Mouse (Mus musculus): ENCODE results near the gene Mbd6.
"Not testable (repeated sequence)": the region's sequence is repeated elsewhere in the genome, so short reads cannot be mapped to it uniquely, and the experiment has no call there.

The Mbd6 gene

GRCm38 (mm10) chr10:127312858-127313257, 24.0 kb upstream of the Mbd6 start:
- DNase-seq (ENCODE audit: low read depth), result no peak

DNA sequence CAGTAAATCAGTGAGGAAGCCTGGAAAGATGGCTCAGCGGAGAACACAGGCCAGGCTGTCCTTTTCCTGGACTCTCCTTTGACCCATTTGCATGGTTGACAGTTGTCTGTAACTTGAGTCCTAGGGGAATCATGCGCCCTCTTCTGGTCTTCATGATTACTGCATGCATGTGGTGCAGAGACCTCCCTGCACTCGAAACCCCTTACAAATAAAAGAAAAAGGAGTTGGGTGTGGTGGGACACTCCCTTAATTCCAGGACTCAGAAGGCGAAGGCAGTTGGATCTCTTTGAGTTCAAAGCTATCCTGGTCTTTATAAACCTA, 23.5 kb upstream of the Mbd6 start:
- peak; percentile 92 for DNase-seq (ENCODE audit: low read depth)

DNA sequence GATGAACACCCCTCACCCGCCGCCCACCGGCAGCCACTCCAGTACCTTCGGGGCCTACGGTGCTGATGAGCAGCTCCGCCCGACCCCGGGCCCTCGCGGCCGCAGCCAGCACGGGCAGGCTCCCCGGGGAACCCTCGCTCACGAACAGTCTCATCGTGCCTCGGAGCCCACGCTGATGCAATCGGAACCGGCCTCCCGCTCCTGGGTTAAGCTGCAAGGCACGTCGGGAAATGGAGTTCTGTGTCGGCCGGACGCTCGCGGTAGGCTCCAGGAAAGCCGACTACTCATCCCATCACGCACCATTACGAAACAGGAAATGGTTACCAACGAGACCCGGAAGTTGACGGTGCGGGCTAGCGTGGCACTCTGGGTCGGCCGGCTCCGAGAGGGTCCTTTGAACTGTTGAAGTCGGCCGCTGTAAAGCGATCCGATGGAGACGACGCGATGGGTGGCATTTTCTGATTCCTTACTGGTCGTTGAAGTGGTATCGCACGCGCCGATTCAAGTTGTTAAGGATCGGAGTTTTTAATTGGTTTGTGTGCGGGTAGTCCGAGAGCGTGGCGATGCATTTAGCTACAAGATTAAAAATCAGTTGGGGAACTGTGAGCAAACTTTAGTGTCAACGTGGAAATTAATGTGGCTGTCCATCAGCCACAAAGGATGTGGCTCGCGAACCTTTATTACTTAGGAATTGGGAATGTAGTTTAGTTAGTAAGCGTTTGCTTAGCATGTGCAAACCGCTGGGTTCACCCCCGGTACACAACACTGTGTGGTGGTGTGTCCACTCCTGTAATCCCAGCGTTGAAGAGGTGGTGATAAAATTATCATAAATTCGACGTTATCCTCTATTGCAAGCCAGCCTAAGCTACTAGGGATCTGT, 22.9 kb upstream of the Mbd6 start, which contains the start of gene Mars:
Gene Mars, minus strand, starts transcription at position 311 of the 880 bp plus-strand sequence.
- peak; percentile 95 for DNase-seq (ENCODE audit: low read depth)

DNA sequence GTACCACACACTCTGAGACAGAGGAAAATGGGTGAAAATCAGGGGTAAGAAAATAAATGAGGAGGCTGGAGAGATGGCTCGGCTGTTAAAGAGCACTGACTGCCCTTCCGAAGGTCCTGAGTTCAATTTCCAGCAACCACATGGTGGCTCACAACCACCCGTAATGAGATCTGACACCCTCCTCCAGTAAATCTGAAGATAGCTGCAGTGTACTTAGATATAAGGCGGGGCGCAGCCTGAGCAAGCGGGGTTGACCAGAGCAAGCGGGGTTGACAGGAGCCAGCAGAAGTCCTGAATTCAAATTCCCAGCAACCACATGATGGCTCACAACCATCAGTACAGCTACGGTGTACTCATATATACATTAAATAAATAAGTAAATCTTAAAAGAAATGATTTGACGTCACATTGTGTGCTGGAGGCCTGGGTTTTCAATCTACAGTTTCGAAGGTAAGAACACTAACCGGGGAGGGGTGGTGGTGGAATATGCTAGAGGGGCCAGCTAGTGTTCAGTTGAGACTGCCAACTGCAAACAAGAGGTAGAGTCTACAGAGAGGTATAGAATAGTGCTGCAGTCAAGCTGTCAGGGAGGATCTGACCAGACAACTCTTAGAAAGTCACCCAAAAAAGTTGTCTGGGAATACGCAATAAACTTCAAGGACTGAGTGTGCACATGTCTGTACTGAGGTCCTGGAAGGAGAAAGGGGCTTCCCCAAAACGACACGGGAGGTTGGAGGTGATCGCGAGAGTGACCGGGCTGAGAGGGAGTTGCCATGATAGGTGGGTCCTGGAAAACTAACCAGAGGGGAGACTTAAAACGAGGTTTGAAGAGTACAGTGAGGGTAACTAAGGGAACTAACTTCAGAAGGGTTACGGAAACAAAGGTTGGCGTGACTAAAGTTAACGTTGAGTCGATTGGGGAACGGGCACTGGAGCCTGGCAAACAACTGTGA, 22.0 kb upstream of the Mbd6 start:
- DNase-seq (ENCODE audit: low read depth), result peak; percentile 64

DNA sequence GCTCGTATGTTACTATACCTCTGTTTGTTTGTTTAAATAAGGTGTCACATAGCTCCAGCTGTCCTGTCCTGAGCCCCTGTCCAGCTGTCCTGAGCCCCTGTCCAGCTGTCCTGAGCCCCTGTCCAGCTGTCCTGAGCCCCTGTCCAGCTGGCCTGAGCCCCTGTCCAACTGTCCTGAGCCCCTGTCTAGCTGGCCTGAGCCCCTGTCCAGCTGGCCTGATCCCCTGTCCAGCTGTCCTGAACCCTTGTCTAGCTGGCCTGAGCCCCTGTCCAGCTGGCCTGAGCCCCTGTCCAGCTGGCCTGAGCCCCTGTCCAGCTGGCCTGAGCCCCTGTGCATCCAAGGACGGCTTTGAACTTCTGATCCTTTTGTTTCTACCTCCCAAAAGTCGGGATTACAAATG, 20.3 kb upstream of the Mbd6 start:
- not testable (repeated sequence) for DNase-seq (ENCODE audit: low read depth)

DNA sequence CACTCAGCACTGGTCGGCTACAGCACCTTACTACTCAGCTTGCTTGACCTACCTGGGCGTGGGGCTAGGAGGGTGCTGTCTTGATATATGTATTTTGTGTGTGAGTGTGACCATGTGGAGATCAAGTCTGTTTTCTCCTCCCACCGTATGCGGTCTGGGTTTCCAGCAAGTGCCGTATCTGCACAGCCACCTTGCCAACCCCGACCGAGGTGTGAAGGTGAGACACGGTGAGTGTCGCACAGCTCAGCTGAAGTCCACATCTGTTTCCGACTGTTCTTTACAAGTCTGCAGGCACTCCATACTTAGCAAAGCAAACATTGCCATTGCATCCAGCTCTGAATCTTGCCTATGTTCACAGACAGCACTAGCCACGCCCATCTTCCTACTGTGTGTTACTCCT, 14.3 kb upstream of the Mbd6 start:
- no peak for DNase-seq (ENCODE audit: low read depth)

- DNase-seq (ENCODE audit: low read depth), result no peak
Observed at GRCm38 (mm10) chr10:127300361-127300760, 11.5 kb upstream of the Mbd6 start.

GRCm38 (mm10) chr10:127297015-127297871, 8.4 kb upstream of the Mbd6 start:
- no peak for DNase-seq (ENCODE audit: low read depth)

DNA sequence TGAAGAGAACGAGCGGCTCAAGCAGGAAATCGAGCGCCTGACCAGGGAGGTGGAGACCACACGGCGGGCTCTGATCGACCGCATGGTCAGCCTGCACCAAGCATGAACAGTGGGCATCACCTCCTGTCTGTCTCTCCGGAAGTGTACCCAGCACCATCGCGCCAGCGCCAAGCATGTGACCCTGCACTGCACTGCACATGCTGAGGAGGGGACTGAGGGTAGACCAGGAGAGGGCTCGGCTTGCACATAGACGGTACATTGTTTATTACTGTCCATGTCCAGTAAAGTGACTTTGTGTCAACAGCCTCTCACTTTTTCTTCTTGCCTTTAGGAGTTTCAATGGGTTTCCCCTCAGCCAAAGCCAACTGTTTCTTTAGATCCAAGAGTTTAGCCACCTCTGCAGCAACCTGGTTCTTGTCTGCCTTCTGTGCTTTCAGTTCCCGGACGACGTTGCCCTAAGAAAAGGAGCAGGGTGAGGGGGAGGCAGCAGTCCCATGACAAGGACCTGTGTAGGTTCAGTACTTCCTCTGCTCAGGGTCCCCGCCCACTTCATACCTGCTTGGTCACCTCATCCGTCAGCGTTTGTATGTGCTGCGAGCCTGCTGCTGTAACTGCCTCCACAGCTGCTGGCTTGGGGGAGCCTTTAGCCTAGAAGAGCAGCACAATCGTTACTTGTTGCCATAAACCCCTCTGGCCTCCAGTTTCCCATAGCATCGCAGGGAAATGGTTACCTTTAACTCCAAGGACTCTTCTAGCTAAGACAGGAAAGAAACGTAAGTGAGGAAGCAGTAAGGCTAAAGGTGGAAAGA, 7.4 kb upstream of the Mbd6 start:
- no peak for DNase-seq (ENCODE audit: low read depth)

- no peak for DNase-seq (ENCODE audit: low read depth)
Observed at GRCm38 (mm10) chr10:127294895-127295510, 6.2 kb upstream of the Mbd6 start.

GRCm38 (mm10) chr10:127293590-127294113, 4.8 kb upstream of the Mbd6 start:
- DNase-seq (ENCODE audit: low read depth), result no peak

DNA sequence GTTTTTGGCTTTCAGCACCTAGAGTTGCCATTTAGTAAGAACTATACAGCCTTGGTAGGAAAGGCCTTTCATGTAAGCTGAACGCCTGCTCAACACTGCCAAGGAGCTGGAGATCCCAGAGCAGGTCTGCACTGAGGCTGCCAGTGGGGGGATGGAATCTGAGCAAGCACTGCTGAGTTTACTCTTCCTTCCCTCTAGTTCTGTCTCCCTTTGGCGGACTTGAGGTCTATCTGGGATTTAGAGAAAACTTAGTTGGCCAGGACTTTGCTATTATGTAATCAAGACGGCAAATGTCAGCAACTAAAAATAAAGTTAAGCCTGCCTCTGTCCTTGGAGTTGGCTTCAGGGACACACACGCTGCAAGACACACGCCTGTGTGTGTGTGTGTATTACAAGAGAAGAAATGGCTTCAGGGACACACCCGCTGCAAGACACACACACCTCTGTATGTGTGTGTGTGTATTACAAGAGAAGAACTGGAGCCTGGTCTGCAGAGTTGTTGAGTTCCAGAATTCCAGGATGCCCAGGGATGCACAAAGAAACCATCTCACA, 4.2 kb upstream of the Mbd6 start:
- no peak for DNase-seq (ENCODE audit: low read depth)

- DNase-seq (ENCODE audit: low read depth), result peak; percentile 82
Observed at GRCm38 (mm10) chr10:127291881-127292638, 3.2 kb upstream of the Mbd6 start.

DNA sequence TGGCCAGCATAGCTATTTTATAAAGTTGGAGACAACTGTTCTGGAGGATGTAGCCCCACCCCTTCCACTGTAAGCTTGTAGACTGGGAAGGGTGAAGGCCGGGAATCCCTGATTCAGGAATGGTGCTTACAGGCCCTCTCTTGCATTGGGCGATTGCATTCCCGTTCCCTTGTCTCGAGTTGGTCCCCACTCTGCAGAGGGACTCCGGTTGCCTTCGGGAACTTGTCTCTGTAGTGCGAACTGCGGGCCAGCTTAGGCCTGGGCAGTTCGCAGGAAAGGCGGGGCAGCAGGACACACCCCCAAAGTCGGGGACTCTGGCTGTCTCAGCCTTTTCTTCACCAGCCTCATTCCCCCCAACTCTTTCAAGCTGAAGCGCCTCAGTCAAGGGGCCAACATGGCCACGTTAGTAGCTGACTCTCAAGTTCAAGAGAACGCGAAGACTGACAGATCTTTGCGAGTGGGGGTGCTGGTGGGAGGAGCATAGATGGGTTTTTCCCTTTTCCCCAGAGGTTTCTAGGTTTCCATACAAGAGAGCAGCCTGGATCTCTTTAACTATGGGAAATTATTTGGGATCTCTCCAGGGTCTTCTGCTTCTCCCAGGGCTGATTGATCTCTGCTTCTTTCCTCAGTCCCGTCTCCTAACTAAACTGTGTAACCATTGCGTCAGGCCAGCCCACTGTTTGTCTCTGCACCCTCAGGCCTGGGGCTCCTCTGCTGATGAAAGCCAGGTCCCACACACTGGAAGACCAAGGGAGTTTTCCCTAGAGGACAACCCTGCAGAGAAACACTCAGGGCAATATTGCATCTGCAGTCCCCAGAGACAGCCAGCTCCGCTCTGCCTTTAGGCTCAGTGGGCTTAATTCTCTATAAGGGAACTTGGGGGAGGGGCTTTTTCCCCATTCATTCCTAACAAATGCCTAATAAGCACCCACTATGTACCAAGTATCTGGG, 2.4 kb upstream of the Mbd6 start:
- DNase-seq (ENCODE audit: low read depth), result peak; percentile 61

- DNase-seq (ENCODE audit: low read depth), result peak; percentile 100
Observed at GRCm38 (mm10) chr10:127290307-127290929, 1.6 kb upstream of the Mbd6 start.

GRCm38 (mm10) chr10:127289573-127290191, 864 bp upstream of the Mbd6 start:
- DNase-seq (ENCODE audit: low read depth), result peak; percentile 70

- DNase-seq (ENCODE audit: low read depth), result no peak
Observed at GRCm38 (mm10) chr10:127288328-127288799, 454 bp downstream of the Mbd6 start.
